Mouse (Mus musculus) lung, postnatal 25 days (tissue): ENCODE measurements around the gene Nr1h4.
A peak's percentile ranks its signal among the peaks of the same experiment; 100 is the strongest.
"Not testable (repeated sequence)": the region's sequence is repeated elsewhere in the genome, so short reads cannot be mapped to it uniquely, and the experiment has no call there.

Experiments used
- DNase-seq: peaks from one replicate; pipeline ENCODE4 v3.0.0; 2022; ENCODE audit warnings: low spot score

The Nr1h4 gene

DNA sequence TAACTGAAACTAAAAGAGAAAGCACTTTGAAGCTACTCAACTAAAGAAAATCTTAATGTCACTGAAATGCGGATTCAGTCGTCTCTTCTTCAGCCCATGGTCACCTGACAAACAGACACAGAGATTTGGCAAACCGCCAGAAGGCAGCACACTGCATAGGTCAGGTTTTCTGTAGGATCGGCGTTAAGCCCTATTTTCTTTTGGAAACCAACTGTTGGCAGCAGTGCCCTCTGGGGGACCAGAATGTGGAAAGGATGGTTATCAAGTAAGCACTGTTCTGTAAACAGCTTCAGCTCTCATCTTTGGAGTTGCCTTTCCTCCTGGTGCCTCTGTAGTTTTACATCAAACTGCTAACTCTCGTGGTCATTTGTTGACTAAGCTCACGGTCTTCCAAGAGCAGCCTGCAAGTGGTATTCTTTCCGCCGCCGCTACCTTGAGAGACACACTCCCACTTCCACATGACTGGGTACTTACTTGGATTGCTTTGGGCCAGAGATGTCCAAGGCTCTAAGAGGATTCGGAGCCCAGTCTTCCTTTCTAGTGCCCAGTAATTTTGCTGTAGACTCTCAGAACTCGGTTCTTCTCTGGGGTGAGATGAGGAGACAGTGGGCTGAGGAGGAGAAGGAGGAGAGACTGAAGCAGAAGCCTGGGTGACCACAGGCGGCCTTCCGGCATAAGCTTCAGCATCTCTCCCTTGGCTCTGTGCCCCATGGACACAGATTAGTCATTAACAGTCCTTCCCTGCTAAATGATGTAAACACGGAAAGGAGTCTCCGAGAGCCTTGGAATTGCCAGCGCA is at the start of gene Nr1h4:
Gene Nr1h4 (minus strand): TSS at position 657 of the 799 bp plus-strand sequence.
- DNase-seq = no peak

DNA sequence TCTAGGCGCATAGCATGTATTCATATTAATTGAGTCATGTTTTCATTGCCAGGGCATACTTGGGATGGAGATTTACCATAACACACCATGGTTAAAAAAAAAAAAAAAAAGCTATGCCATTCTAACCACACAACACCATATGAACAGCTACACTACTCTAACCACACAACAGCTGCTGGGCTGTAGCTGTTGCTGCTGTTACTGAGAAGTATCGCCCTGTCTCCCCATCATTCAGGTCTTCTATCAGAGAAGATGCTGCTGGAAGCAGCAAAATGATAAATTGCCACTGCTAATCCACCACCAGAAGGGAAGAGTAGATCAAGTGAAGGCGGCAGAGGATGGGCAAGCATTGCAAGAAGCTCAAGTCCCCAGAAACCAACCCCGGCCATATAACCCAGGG is 45.4 kb upstream of the Nr1h4 start:
- DNase-seq = no peak

DNA sequence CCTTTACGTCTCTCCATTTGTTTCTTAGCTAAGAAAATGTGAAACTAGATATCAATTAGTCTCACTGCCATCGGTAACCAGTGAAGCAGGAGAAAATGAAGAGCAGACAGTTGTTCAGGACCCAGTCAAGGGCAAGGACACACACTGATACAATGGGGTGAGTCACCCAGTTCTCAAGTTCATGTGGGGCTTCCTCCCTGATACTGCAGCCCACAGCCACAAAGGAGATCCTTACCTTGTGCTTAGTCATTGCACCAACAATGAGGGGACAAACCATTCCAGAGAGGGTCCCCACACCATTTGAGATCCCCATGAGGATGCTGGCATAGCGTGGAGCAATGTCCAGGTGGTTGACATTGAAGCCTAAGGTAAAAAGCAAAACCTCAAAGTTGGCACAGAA is 44.3 kb upstream of the Nr1h4 start:
- DNase-seq = no peak

DNA sequence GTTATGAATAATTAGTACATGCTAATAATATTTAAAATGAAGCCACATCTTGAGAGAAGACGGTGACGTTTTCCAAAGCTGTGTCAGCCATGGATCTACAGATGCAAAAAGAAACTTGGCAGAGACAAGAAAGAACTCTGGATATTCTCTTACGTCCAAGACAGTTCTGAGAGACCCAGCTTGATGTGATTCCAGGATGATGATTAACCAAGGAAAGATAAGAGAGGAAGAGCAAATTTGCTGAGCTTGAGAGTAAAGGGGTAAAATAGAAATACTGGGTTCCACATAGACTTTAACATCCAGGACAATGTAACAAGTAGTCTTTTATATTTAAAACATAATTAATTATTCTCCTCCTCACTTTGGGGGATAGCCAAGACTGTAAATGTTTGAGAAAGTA is 40.0 kb upstream of the Nr1h4 start:
- DNase-seq = no peak

DNA sequence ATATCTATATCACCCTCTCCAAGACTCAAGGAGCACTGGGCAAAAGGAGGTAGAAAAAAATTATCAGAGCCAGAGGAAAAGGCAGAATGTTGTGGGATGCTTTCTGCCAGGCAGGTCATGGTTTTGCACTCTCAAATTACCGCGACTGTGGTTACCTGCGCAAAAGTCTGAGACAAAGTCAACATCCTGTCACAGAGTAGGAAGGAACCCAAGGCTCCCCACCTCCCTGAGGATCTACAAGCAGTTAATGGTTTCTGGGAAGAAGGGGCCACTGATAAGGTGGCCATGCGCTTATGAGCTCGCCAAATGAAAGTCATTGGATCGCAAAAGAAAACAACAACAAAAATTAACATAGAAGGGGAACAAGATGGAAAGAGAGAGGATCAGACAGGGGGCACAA is 39.6 kb upstream of the Nr1h4 start:
- DNase-seq = no peak

DNA sequence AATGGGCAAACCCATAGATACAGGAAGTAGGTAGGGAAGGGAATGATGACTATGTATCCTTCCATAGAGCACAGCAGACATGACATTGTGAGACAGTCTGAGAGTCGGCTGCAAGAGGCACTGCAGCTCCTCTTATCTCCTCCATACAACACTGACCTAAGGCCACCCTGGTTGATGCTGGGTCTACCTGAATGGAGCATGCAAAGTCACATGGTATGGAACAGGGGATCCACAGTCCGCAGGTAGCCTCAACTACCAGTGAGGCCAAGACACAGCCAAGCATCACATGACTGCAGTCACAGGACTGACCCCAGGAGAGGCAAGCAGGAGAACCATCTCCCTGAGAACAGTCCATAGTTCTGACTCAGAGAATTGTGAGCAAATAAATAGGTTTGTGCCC is 34.0 kb upstream of the Nr1h4 start:
- no peak for DNase-seq

DNA sequence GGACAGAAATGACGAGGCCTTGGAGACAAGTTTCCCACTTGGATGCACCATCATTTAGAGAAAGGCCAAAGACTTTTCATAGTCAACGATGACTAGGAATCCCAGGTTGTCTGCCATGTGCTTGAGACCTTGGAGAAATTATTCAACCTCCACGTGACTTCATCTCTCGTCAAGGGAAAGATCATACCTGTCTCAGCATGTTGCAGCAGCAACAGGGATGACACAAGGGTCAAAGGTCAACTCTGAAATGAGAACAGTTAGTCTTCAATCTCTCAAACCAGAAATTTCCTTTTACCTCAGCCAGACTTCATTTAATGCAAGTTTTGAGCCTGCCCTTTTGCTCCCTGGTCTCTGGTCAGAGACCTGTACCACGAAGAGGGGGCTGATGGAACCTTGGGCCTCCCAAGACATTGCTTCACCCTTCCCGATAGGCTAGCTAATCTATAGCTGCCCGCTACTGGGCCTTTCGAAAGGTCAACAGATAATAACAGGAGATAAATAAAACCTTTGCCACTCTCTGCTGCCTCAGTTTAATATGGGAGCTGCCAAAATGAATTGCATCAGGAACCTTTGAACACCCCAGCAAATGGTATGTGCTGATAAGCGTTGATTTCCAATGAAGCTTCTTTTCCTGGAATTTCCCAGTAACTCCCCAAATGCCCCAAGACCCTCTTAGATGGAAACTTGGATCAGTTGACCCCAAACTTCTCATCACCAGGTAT is 32.1 kb upstream of the Nr1h4 start:
- no peak for DNase-seq

DNA sequence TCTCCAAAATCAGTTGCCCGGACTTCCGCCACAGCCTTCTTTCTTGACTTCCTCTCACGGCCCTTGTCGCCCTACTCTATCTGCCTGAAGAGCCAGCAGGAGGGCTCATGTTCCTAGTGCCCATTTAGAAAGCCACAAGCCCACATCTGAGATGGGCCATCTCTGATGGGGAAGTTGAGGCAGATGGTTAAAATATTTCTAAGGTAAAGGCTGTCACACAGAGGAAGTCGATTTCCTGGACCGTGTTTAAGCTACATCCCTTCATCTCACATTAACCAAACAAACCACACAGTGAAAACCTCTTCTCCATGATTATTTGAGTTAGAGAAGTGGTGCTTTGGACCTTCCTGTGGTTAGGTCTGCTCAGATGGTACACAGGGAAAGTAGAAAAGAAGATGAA is 28.7 kb upstream of the Nr1h4 start:
- DNase-seq = no peak

DNA sequence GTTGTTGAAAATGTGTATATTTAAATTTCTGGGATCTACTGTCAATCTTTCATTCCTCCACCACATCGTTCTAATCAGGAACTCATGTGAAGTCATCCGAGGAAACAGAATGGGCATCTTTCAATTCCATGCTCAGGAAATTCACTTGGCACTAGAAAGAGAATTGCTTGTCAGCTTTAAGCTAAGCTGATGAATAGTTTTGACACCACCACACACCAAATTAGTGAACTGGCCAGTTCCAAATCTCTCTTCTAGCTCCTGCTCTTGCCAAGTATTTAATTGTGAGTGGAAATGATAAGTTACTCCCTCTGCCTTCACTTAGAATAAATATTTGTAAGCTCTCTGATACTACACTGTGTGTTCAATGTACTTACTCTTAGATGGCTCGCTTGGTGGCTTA is 26.0 kb upstream of the Nr1h4 start:
- no peak for DNase-seq

DNA sequence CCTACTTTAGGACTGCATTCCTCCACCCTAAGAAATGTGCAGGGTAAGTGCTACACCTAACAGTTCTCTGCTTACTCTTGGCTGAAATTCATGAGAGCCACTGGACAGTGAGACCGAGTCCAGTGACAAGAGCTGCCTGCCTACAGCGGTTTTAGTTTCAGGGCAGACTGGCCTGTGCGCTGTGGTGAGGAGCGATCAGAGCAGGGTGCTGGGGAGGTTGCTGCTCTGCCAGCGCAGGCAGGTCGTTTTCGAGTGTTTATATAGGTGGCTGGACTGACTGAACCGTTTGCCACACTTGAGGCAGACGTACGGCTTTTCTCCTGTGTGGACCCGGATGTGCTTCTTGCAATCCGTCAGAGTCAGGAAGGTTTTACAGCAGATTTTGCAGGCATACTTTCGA is 21.5 kb upstream of the Nr1h4 start:
- DNase-seq = not testable (repeated sequence)

DNA sequence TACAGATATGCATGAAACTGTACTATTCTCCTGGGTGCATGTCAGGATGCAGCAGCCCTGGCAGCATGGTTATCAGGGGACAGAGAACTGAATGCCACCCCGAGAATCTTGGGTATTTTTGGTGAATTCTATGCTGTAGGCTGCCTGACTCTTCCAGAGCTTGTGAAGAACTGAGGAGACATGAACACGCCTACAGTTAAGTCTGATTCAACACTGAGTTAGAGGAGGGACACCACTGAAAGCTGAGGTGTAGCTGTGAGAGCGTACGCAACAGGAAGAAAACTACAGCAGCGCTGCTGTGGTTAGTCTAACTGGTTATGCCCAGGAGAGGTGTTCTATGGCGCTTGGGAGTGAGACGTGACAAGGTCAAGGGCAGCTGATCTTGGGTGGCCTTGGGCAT is 20.5 kb upstream of the Nr1h4 start:
- not testable (repeated sequence) for DNase-seq

DNA sequence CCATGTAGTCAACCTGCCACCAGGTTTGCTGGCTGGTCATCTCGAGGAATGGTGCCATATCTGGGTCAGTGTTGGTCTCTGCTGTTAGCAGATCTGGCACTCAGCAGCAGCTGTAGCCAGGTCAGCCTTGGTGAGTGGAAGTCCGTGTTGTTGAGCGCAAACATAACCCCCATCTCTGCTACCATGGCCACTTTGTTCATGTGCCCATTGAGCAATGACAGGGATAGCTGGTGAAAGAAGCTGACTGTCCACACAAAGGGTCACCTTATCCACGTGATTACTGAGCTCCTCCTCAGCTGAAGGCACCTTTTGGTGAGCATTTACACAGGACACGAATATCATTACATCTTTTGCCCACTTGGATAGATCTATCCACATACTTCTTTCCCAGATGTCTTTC is 19.6 kb upstream of the Nr1h4 start:
- no peak for DNase-seq

DNA sequence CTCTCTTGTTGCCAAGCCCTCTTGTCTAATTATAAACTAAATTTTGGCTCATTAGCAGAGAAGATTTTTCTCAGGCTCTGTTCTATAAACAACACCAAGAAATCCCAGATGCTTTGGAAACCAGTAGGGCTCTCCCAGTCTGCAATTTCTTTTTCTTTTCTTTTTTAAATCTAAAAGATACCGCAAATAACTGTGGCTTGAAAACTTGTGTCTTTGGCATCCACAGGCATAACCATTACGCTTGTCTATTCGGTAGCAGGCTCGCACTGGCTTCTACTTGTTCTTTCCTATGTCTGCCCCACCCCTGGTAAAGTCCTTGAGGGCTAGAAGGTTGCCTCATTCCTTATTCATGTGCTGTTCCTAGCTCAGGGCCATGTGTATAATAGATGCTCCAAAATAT is 18.3 kb upstream of the Nr1h4 start:
- no peak for DNase-seq

DNA sequence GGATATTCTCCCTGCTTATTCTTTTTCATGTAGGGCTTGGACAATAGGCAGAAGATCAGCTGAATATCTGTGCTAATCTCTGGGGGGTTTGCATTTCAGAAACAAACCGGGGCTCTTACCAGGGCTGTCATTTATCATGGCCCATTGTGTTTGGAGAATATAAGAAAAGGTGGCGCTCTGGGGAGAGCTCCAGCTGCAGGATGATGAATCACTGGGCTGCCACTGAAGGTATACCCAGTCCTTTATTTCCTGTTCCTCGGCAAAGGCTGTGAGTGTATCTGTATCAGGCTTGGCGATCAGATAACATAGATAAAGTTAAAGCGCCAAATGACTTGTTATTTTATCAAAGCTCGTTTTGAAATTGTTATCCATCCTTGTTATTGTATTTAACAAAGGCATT is 14.6 kb upstream of the Nr1h4 start:
- DNase-seq = no peak

DNA sequence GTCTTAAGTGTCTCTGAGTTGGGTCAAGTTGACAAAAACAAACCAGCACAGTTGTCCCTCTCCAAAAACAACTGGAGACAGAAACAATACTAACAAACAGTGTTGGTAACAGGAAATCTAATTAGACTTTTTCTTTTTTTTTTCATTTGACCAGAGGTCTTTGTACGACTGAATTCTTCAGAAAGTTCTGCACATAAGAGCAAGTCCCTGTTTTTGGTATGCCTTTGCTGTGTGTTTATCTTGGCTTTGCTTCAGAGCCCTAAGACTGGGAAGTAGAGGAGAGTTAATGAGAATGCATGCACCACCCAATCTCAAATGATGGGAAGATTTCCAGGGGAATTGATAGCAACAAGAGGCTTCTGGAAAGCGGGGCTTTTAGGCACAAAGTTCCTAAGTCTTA is 13.6 kb upstream of the Nr1h4 start:
- DNase-seq = no peak

DNA sequence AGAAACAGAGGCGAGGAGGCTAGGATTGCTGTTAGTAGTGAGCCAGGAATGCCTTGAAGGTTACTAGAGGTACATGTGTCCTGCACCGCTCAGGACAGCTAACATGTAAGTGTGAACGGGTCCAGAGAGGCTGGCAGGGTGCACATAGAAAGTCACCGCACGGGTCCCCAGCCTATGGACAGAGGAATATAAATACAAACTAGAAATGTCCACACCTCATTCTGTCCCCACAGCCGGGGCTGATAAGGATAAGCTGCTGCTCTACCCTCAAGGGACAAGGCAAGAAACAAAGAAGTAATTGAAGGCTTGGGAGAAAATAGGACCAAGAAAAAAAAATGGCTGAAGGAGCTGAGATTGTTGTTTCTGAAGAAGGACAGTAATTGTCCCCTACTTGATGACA is 10.5 kb upstream of the Nr1h4 start:
- DNase-seq = no peak

DNA sequence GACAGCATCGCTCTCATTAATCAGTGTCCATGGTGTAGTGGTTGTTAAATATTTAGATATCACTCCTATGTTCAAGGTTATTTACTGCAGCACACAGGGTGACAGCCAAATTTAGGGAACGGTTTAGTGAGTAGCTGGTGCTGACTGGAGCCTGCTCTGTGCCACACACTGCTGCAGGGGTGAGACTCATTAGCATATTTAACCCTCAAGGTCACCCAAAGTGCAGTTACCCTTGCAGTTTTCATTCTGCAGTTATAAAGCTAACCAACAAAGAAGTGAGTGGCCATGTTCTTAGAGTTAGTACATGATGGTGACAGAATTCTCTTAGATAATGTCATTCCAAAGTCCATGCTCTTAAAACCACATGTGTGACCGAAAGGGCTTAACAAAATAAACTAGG is 8.9 kb upstream of the Nr1h4 start:
- DNase-seq = no peak

DNA sequence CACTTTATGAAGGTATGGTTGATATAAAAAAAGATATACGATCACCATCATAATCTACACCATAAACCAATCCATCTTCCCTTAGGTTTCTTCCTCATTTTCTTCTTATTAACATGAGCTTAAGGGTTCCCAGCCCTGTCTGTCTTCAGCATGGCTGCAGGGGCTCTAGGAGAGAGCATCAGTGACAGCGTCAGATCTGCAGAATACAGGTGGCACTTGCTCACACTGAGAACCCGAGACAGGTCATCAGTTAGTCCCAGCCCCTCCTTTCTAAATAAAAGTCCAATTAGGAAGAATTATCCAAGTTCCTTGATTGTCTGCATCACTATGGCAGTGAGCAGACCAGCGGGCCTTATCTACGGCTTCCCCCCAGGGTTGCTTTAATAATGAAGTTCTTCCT is 934 bp downstream of the Nr1h4 start:
- DNase-seq = no peak

DNA sequence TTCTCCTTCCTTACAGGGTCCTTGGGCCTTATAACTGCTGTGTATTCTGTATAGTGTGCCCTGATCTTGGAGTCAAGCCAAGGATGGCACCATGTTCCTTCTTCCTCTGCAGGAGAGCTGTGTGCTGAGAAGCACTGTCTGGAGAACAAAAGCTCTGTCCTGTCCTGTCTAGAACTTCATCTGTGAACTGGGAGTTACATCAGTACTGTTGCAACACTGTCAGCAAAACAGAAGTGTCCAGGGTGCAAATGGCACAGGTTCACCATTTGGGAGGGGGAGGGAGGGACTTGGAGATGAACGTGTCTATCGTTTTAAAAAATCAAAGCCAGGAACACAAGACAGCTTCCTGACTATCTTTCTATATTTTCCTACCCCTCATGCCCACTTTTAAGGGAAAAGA is 1.4 kb downstream of the Nr1h4 start:
- DNase-seq = no peak

DNA sequence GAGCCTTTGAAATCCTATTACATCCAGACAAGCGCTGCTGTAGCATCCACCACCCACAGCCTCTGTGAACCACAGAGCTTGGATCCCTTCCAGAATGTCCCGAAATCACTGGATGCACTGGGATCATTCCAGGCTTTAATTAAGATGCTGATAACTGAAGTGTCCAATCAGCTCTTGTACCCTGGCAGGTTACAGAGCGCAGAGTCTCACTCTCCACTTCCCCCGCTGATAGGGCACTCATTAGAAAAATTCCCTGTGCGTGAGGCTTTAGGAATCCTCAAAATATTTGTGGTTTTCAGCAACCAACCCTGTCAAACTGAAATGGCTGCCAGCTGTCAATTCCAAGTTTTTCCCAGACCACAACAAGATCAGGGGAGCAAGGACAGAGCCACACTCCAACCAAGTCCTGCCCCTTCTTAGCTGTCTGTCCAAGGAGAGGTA is 2.2 kb downstream of the Nr1h4 start:
- no peak for DNase-seq

DNA sequence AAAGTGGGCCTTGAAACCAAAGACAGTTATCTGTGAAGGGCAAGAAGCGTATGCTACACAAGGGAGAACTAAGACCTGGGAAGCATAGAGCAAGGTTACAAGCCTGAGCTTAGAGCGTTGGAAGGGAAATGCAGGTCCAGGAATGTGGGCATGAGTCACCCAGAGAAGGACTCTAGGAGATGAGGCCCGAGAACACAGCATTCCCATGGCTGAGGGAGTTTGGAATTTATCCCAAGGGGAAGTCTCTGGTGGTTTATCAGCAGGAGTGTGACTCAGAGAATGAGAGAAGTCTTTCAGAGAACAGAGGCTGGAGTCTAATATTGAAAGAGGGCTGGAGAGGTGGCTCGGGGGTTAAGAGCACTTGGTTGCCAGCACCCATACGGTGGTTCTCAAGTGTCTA is 6.3 kb downstream of the Nr1h4 start:
- peak; percentile 27 for DNase-seq

DNA sequence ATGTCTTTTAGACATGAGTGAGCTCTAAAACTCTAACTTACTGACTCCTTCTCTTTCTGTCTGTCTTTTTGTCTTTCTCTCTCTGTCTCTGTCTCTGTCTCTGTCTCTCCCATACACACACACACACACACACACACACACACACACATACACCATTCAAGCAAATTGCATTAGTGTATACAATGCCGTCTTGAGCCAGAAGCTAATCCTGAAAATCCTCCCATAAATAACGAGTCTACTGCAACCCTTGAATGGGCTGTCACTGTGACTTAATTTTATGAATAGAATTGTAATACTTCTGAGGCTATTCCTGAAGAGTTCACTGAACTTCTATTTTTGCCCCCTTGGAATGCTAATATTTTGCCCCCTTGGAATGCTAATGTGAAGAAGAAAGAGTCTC is 7.6 kb downstream of the Nr1h4 start:
- no peak for DNase-seq

DNA sequence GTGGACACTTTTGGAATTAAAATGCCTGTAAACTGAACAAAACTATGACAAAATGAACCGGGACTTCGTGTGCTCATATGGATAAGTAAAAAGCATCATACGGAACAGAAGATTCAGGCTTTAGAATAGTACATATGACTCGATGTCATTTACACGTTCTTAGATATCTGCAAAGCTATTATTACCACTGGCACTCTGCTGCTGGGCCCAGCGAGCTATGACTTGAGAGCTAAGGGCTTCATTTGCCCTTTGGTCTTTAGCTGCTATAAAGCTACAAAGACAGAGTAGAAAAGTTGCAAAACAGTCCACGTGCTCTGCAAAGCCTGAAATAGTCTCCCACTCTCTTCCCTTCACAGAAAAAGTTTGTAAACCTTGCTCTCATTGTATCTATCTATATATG is 10.9 kb downstream of the Nr1h4 start:
- DNase-seq = no peak
